Comparison of ENCODE assay signal across 8 mouse cellular contexts in genomic region chr10:42464224-42464623, GRCm38 (mm10). TPM values are rescaled to one million over a fixed set of nuclear protein-coding genes. Genes with fewer than 3 reads are reported as not detected.
A peak's percentile ranks its signal among the peaks of the same experiment; 100 is the strongest.
DNase-seq lines count a peak whose midpoint lies in the region; ATAC-seq and TF ChIP-seq lines count a peak whose summit lies in the region.

No protein-coding gene starts in this region.

- WGBS in forebrain, postnatal 0 days = 61% methylated on average over 5 of the region's 5 CpGs
- WGBS in forebrain, embryonic 16.5 days = 55% methylated on average over 5 of the region's 5 CpGs
- WGBS in embryonic facial prominence, embryonic 14.5 days = 46% methylated on average over 5 of the region's 5 CpGs
- 38% methylated on average over 5 of the region's 5 CpGs for WGBS in kidney, adult 2 months
- 53% methylated on average over 5 of the region's 5 CpGs for WGBS in midbrain, embryonic 16.5 days

- no peak overlapping the region for H3K9ac ChIP-seq in forebrain, postnatal 0 days
- no peak overlapping the region for H3K9ac ChIP-seq in forebrain, embryonic 16.5 days (replicated peaks; ENCODE audit: low read depth, low read length)
- no peak overlapping the region for H3K9ac ChIP-seq in embryonic facial prominence, embryonic 14.5 days (ENCODE audit: low read depth, low read length)
- no peak overlapping the region for H3K9ac ChIP-seq in midbrain, embryonic 16.5 days (ENCODE audit: low read depth, low read length)

- no peaks in the 10 kb centered on the region; the same call in 1 of the 2 replicates for H3K36me3 ChIP-seq in forebrain, postnatal 0 days (ENCODE audit: insufficient read depth)
- no peaks in the 10 kb centered on the region for H3K36me3 ChIP-seq in forebrain, embryonic 16.5 days (ENCODE audit: control insufficient read depth, insufficient read depth)
- 0 out of 2 replicates have a peak, but pooled peaks cover 7% of the 10 kb centered on the region for H3K36me3 ChIP-seq in embryonic facial prominence, embryonic 14.5 days (ENCODE audit: control insufficient read depth, insufficient read depth, low read length)
- H3K36me3 ChIP-seq in kidney, adult 2 months (ENCODE audit: control insufficient read depth, insufficient read depth, low read length) = no peaks in the 10 kb centered on the region
- 0 out of 2 replicates have a peak, but pooled peaks cover 2% of the 10 kb centered on the region for H3K36me3 ChIP-seq in midbrain, embryonic 16.5 days (ENCODE audit: control insufficient read depth, insufficient read depth, low read length)

- H3K4me1 ChIP-seq in forebrain, postnatal 0 days (ENCODE audit: insufficient read depth) = no peaks in the 10 kb centered on the region
- no peaks in the 10 kb centered on the region for H3K4me1 ChIP-seq in forebrain, embryonic 16.5 days (replicated peaks; ENCODE audit: control insufficient read depth, insufficient read depth, low read length)
- peaks cover 3% of the 10 kb centered on the region; the same call in 1 of the 2 replicates for H3K4me1 ChIP-seq in embryonic facial prominence, embryonic 14.5 days (ENCODE audit: control insufficient read depth, insufficient read depth, low read length)
- peaks cover 6% of the 10 kb centered on the region for H3K4me1 ChIP-seq in kidney, adult 2 months (ENCODE audit: control insufficient read depth, insufficient read depth, low read length)
- no peaks in the 10 kb centered on the region for H3K4me1 ChIP-seq in midbrain, embryonic 16.5 days (ENCODE audit: control insufficient read depth, insufficient read depth, low read length)

- no peak overlapping the region for H3K4me2 ChIP-seq in forebrain, postnatal 0 days (ENCODE audit: low read depth)
- no peak overlapping the region for H3K4me2 ChIP-seq in forebrain, embryonic 16.5 days (ENCODE audit: low read length)
- no peak overlapping the region for H3K4me2 ChIP-seq in embryonic facial prominence, embryonic 14.5 days (ENCODE audit: low read depth, low read length)
- no peak overlapping the region for H3K4me2 ChIP-seq in midbrain, embryonic 16.5 days (ENCODE audit: low read length)

- ATAC-seq in forebrain, postnatal 0 days = no peak
- ATAC-seq in forebrain, embryonic 16.5 days = no peak
- ATAC-seq in embryonic facial prominence, embryonic 14.5 days (ENCODE audit: low read depth) = no peak
- ATAC-seq in midbrain, embryonic 16.5 days = no peak
- no peak for ATAC-seq in erythroid progenitor cell, adult 5-6 weeks (replicated peaks; ENCODE audit: low FRiP score, poor library complexity, severe bottlenecking)

- no peak for DNase-seq in forebrain, postnatal 0 days
- peak; percentile 33 for DNase-seq in embryonic facial prominence, embryonic 14.5 days (ENCODE audit: low spot score)
- peak; percentile 71 for DNase-seq in kidney, adult 2 months
- peak; percentile 50 to 62 for DNase-seq in lung, postnatal 4 days
- DNase-seq in testis, postnatal 14 days (ENCODE audit: low spot score) = no peak

- no peak overlapping the region for H3K4me3 ChIP-seq in forebrain, postnatal 0 days (ENCODE audit: low read depth, low read length)
- no peak overlapping the region for H3K4me3 ChIP-seq in forebrain, embryonic 16.5 days (replicated peaks; ENCODE audit: low read length)
- no peak overlapping the region for H3K4me3 ChIP-seq in embryonic facial prominence, embryonic 14.5 days (ENCODE audit: low read depth, low read length)
- no peak overlapping the region for H3K4me3 ChIP-seq in kidney, adult 2 months (ENCODE audit: insufficient read depth, low read depth, low read length)
- H3K4me3 ChIP-seq in midbrain, embryonic 16.5 days (ENCODE audit: low read depth, low read length) = no peak overlapping the region

- no peak for TF ChIP-seq CTCF in forebrain, postnatal 0 days (IDR thresholded peaks at IDR 0.05; ENCODE audit: low read depth)
- no peak for TF ChIP-seq CTCF in kidney, adult 2 months (conservative IDR thresholded peaks at IDR 0.05; ENCODE audit: insufficient read depth, insufficient read length, low read depth, low read length)

- 0 out of 2 replicates have a peak overlapping the region, but pooled peaks have one; percentile 15 for H3K27ac ChIP-seq in forebrain, postnatal 0 days (ENCODE audit: low read depth, low read length)
- H3K27ac ChIP-seq in forebrain, embryonic 16.5 days (ENCODE audit: low read length) = no peak overlapping the region
- no peak overlapping the region for H3K27ac ChIP-seq in embryonic facial prominence, embryonic 14.5 days (replicated peaks; ENCODE audit: low read depth, low read length)
- no peak overlapping the region; the same call in 1 of the 2 replicates for H3K27ac ChIP-seq in kidney, adult 2 months (ENCODE audit: insufficient read depth, low read depth, low read length)
- H3K27ac ChIP-seq in midbrain, embryonic 16.5 days (ENCODE audit: low read length) = no peak overlapping the region

- H3K9me3 ChIP-seq in forebrain, postnatal 0 days (ENCODE audit: low read length) = no peaks in the 10 kb centered on the region
- no peaks in the 10 kb centered on the region; the same call in 1 of the 2 replicates for H3K9me3 ChIP-seq in forebrain, embryonic 16.5 days (ENCODE audit: control insufficient read depth, low read length)
- 0 out of 2 replicates have a peak, but pooled peaks cover 6% of the 10 kb centered on the region for H3K9me3 ChIP-seq in embryonic facial prominence, embryonic 14.5 days (ENCODE audit: control insufficient read depth, low read length)
- peaks cover 6% of the 10 kb centered on the region for H3K9me3 ChIP-seq in midbrain, embryonic 16.5 days (replicated peaks; ENCODE audit: control insufficient read depth, low read length, poor library complexity, severe bottlenecking)

- H3K27me3 ChIP-seq in forebrain, postnatal 0 days (ENCODE audit: insufficient read depth, low read length) = no peaks in the 10 kb centered on the region
- H3K27me3 ChIP-seq in forebrain, embryonic 16.5 days (replicated peaks; ENCODE audit: control insufficient read depth, insufficient read depth, low read length) = no peaks in the 10 kb centered on the region
- no peaks in the 10 kb centered on the region for H3K27me3 ChIP-seq in embryonic facial prominence, embryonic 14.5 days (replicated peaks; ENCODE audit: control insufficient read depth, insufficient read depth, low read length)
- no peaks in the 10 kb centered on the region for H3K27me3 ChIP-seq in kidney, adult 2 months (replicated peaks; ENCODE audit: control insufficient read depth, insufficient read depth, low read length)
- H3K27me3 ChIP-seq in midbrain, embryonic 16.5 days (ENCODE audit: control insufficient read depth, insufficient read depth, low read depth, low read length) = no peaks in the 10 kb centered on the region

- no peak for TF ChIP-seq POLR2A in kidney, adult 2 months (IDR thresholded peaks at IDR 0.05; ENCODE audit: low read depth, low read length)

RNA-seq across cellular contexts. Expression of gene Afg1l, which starts 14.1 kb away (rescaled TPM):
- total RNA-seq in forebrain, postnatal 0 days (2014; rRNA removed) = 6.8 and 9.7 TPM in 2 replicates
- 5.5 and 6.9 TPM in 2 replicates for polyA plus RNA-seq in forebrain, postnatal 0 days (2015; fragmentation: Nextera tagmentation; extraction: Ambion mirVana)
- 6.9 and 7.2 TPM in 2 replicates for polyA plus RNA-seq in forebrain, embryonic 16.5 days (2015; fragmentation: Nextera tagmentation; extraction: Ambion mirVana)
- 6.7 and 6.8 TPM in 2 replicates for polyA plus RNA-seq in embryonic facial prominence, embryonic 14.5 days (2014; fragmentation: Nextera tagmentation; extraction: Ambion mirVana)
- polyA plus RNA-seq in kidney, adult 2 months (2012; rRNA removed) = 14.9 and 21.7 TPM in 2 replicates
- polyA plus RNA-seq in midbrain, embryonic 16.5 days (2015; fragmentation: Nextera tagmentation; extraction: Ambion mirVana) = 8.1 and 9.2 TPM in 2 replicates
- total RNA-seq in erythroid progenitor cell, adult 5-6 weeks (2015; ENCODE audit: low replicate concordance) = 0.84 TPM in 1 of 2 replicates, not detected in the other
- 0.77 and 1.7 TPM in 2 replicates for total RNA-seq in erythroid progenitor cell, adult 5-6 weeks (2017; ENCODE audit: low replicate concordance)

RNA-seq across cellular contexts. Expression of gene Snx3, which starts 37.6 kb away (rescaled TPM):
- 124 and 139 TPM in 2 replicates for total RNA-seq in forebrain, postnatal 0 days (2014; rRNA removed)
- 331 and 335 TPM in 2 replicates for polyA plus RNA-seq in forebrain, postnatal 0 days (2015; fragmentation: Nextera tagmentation; extraction: Ambion mirVana)
- 299 and 321 TPM in 2 replicates for polyA plus RNA-seq in forebrain, embryonic 16.5 days (2015; fragmentation: Nextera tagmentation; extraction: Ambion mirVana)
- polyA plus RNA-seq in embryonic facial prominence, embryonic 14.5 days (2014; fragmentation: Nextera tagmentation; extraction: Ambion mirVana) = 326 TPM in 2 replicates
- 348 and 430 TPM in 2 replicates for polyA plus RNA-seq in kidney, adult 2 months (2012; rRNA removed)
- polyA plus RNA-seq in midbrain, embryonic 16.5 days (2015; fragmentation: Nextera tagmentation; extraction: Ambion mirVana) = 295 and 334 TPM in 2 replicates
- total RNA-seq in erythroid progenitor cell, adult 5-6 weeks (2015; ENCODE audit: low replicate concordance) = 260 and 279 TPM in 2 replicates
- total RNA-seq in erythroid progenitor cell, adult 5-6 weeks (2017; ENCODE audit: low replicate concordance) = 105 and 119 TPM in 2 replicates

Comparison
In these comparisons a context has a peak if more than half of its experiments do, and no peak if none do; other contexts are left out.
1. DNase-seq: peak in embryonic facial prominence, embryonic 14.5 days (single experiment), kidney, adult 2 months (single experiment) and lung, postnatal 4 days (2 of 2); none in forebrain, postnatal 0 days (single experiment) and testis, postnatal 14 days (single experiment).